Mouse (Mus musculus) kidney, adult 2 months (tissue): ENCODE measurements around the gene Nf1.

Experiments used
- CTCF ChIP-seq: fragments of 200-500 bp; conservative IDR thresholded peaks from 2 replicates; pipeline ENCODE4 v1.5.1; 2011; ENCODE audit warnings: low read depth, mild to moderate bottlenecking, control low read depth, low read length, moderate library complexity, mixed read lengths; ENCODE audit not compliant: insufficient read depth, insufficient read length
- POLR2A ChIP-seq: fragments of 200-500 bp; IDR thresholded peaks from one replicate; pipeline ENCODE4 v1.6.1; 2011; ENCODE audit warnings: low read depth, low read length, control low read depth

DNA sequence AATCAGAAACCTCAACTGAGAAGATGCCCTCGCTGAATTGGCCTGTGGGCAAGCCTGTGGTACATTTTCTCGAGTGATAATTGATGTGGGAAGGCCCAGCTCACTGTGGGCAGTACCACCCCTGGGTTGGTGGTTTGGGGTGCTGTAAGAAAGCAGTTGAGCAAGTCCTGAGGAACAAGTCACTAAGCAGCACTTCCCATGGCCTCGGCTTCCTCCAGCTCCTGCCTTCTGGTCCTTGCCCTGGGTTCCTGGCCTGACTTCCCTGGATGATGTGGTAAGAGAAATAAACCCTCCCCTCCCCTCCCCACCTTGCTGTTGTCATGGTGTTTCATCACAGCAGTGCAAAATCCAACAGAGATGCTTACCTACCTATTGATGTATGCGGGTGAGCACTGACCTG, 11.4 kb upstream of the Nf1 start:
- TF ChIP-seq POLR2A (no peak), CTCF (no peak)
